Mouse (Mus musculus): ENCODE results near the gene Sorbs1.

DNA sequence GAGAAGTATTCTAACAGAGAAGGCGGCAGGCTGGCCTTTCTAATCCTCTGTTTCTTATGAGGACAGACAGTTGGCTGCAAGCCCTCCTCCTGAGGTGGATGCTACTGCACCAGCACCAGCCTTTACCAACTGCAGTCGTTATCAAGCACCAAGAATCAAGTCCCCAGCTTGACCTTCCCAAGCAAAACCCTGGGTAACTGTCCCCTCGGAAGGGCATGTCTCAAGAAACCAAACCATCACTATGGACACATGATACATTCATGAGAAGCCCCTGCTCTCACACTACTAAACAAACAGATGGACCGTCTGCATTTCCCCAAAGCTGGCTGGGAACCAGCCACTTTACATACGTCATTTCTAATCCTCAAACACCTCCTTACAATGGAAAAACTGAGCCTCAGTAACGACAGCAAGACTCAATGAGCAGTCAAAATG, 102.2 kb downstream of the Sorbs1 start:
- TF ChIP-seq POLR2A (IDR thresholded peaks at IDR 0.05; ENCODE audit: insufficient read depth, low read length) (no peak), CTCF (IDR thresholded peaks at IDR 0.05; ENCODE audit: low read depth, low read length) (no peak), EP300 (IDR thresholded peaks at IDR 0.05; ENCODE audit: insufficient read depth, low read depth, low read length) (no peak)
